Mouse (Mus musculus): ENCODE results near the gene Gale.

DNA sequence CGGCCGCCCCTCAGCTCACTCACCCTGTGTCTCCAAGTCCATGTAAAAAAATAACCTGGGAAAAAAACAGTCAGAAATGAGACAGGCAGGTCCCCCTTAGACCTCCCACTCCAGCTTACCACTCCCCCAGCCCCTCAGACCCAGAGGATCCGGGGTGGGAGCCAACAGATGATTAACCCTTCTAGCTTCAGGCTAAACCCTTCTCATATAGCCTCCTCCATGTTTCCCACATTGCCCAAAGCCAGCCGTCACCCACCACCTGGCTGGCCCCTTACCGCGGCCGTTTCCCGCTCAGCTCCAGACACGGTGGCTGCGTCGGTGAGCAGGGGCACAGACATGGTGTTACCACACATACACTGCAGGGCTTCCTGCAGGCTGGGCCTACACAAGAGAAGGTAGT lies 7.1 kb downstream of the Gale start:
- TF ChIP-seq GATA1 (IDR thresholded peaks at IDR 0.05; ENCODE audit: borderline replicate concordance, low read length) (no peak), FLI1 (IDR thresholded peaks at IDR 0.05; ENCODE audit: low read length) (no peak)

Data from megakaryocyte, embryonic 14.5 days (primary cell).